Mouse (Mus musculus): ENCODE data around the gene Ccar1. TPM values are rescaled to one million over a fixed set of nuclear protein-coding genes. Genes with fewer than 3 reads are reported as not detected.
"Not testable (repeated sequence)": the region's sequence is repeated elsewhere in the genome, so short reads cannot be mapped to it uniquely, and the experiment has no call there.

Ccar1 gene
- polyA plus RNA-seq, 1 experiment from 2014 or later, result 178 TPM

- peaks cover 19% of the 10 kb centered on the region for H3K36me3 ChIP-seq (ENCODE audit: control insufficient read depth, insufficient read depth, low read length)
- ATAC-seq (ENCODE audit: low FRiP score, low TSS enrichment), result no peak
- 93% methylated on average over 7 of the region's 7 CpGs for WGBS
- H3K4me3 ChIP-seq (ENCODE audit: low read length), result no peak overlapping the region
- no peaks in the 10 kb centered on the region for H3K4me1 ChIP-seq (ENCODE audit: control insufficient read depth, insufficient read depth, low read length)
- no peak overlapping the region for H3K4me2 ChIP-seq (replicated peaks; ENCODE audit: low read depth, low read length)
- no peaks in the 10 kb centered on the region for H3K27me3 ChIP-seq (ENCODE audit: control insufficient read depth, insufficient read depth, low read length)
- H3K9ac ChIP-seq (ENCODE audit: low read depth, low read length), result no peak overlapping the region
- no peaks in the 10 kb centered on the region for H3K9me3 ChIP-seq (ENCODE audit: control insufficient read depth, low read length)
- H3K27ac ChIP-seq (ENCODE audit: low read depth, low read length), result no peak overlapping the region
Measured at GRCm38 (mm10) chr10:62808316-62808715, 16.2 kb upstream of the Ccar1 start.

- no peak for ATAC-seq (ENCODE audit: low FRiP score, low TSS enrichment)
Measured at GRCm38 (mm10) chr10:62804106-62804505, 12.0 kb upstream of the Ccar1 start.

GRCm38 (mm10) chr10:62803296-62803695 is 11.2 kb upstream of the Ccar1 start:
- no peak overlapping the region for H3K9ac ChIP-seq (ENCODE audit: low read depth, low read length)
- no peaks in the 10 kb centered on the region for H3K27me3 ChIP-seq (ENCODE audit: control insufficient read depth, insufficient read depth, low read length)
- no peak for ATAC-seq (ENCODE audit: low FRiP score, low TSS enrichment)
- H3K9me3 ChIP-seq (ENCODE audit: control insufficient read depth, low read length), result no peaks in the 10 kb centered on the region
- no peak overlapping the region for H3K4me3 ChIP-seq (ENCODE audit: low read length)
- H3K27ac ChIP-seq (ENCODE audit: low read depth, low read length), result no peak overlapping the region
- H3K4me1 ChIP-seq (ENCODE audit: control insufficient read depth, insufficient read depth, low read length), result no peaks in the 10 kb centered on the region
- WGBS, result 97% methylated on average over 2 of the region's 2 CpGs
- H3K4me2 ChIP-seq (replicated peaks; ENCODE audit: low read depth, low read length), result no peak overlapping the region
- H3K36me3 ChIP-seq (ENCODE audit: control insufficient read depth, insufficient read depth, low read length), result no peaks in the 10 kb centered on the region

More at GRCm38 (mm10) chr10:62804106-62804505, 12.0 kb upstream of the Ccar1 start:
- Histone ChIP-seq H3K27ac (ENCODE audit: low read depth, low read length) (no peak overlapping the region), H3K4me3 (ENCODE audit: low read length) (no peak overlapping the region), H3K4me1 (ENCODE audit: control insufficient read depth, insufficient read depth, low read length) (no peaks in the 10 kb centered on the region), H3K27me3 (ENCODE audit: control insufficient read depth, insufficient read depth, low read length) (no peaks in the 10 kb centered on the region), H3K9me3 (ENCODE audit: control insufficient read depth, low read length) (no peaks in the 10 kb centered on the region), H3K36me3 (ENCODE audit: control insufficient read depth, insufficient read depth, low read length) (no peaks in the 10 kb centered on the region), H3K9ac (ENCODE audit: low read depth, low read length) (no peak overlapping the region), H3K4me2 (replicated peaks; ENCODE audit: low read depth, low read length) (no peak overlapping the region)
- WGBS, result 92% methylated on average over 2 of the region's 2 CpGs

- WGBS, result 96% methylated on average over 4 of the region's 4 CpGs
Measured at GRCm38 (mm10) chr10:62794221-62794620, 2.1 kb upstream of the Ccar1 start.

GRCm38 (mm10) chr10:62793091-62793453 is 986 bp upstream of the Ccar1 start:
- WGBS, result 43% methylated on average over 2 of the region's 2 CpGs
- peak overlapping the region; percentile 53; the same call in 1 of the 2 replicates for H3K9ac ChIP-seq (ENCODE audit: low read depth, low read length)
- H3K9me3 ChIP-seq (ENCODE audit: control insufficient read depth, low read length), result no peaks in the 10 kb centered on the region
- H3K27ac ChIP-seq (ENCODE audit: low read depth, low read length), result peak overlapping the region; percentile 98
- H3K4me2 ChIP-seq (replicated peaks; ENCODE audit: low read depth, low read length), result peak overlapping the region; percentile 44
- peak overlapping the region; percentile 99 for H3K4me3 ChIP-seq (ENCODE audit: low read length)
- H3K4me1 ChIP-seq (ENCODE audit: control insufficient read depth, insufficient read depth, low read length), result peaks cover 3% of the 10 kb centered on the region; the same call in 1 of the 2 replicates
- ATAC-seq (ENCODE audit: low FRiP score, low TSS enrichment), result 0 out of 2 replicates have a peak, but pooled peaks have one; percentile 6
- peaks cover 21% of the 10 kb centered on the region for H3K36me3 ChIP-seq (ENCODE audit: control insufficient read depth, insufficient read depth, low read length)
- no peaks in the 10 kb centered on the region for H3K27me3 ChIP-seq (ENCODE audit: control insufficient read depth, insufficient read depth, low read length)

More at GRCm38 (mm10) chr10:62794221-62794620, 2.1 kb upstream of the Ccar1 start:
- Histone ChIP-seq H3K27ac (ENCODE audit: low read depth, low read length) (no peak overlapping the region), H3K4me3 (ENCODE audit: low read length) (no peak overlapping the region), H3K27me3 (ENCODE audit: control insufficient read depth, insufficient read depth, low read length) (no peaks in the 10 kb centered on the region), H3K4me1 (ENCODE audit: control insufficient read depth, insufficient read depth, low read length) (peaks cover 3% of the 10 kb centered on the region; the same call in 1 of the 2 replicates), H3K9ac (ENCODE audit: low read depth, low read length) (no peak overlapping the region), H3K36me3 (ENCODE audit: control insufficient read depth, insufficient read depth, low read length) (peaks cover 10% of the 10 kb centered on the region), H3K4me2 (replicated peaks; ENCODE audit: low read depth, low read length) (no peak overlapping the region), H3K9me3 (ENCODE audit: control insufficient read depth, low read length) (no peaks in the 10 kb centered on the region)
- no peak for ATAC-seq (ENCODE audit: low FRiP score, low TSS enrichment)

- 2% methylated on average over 45 of the region's 78 CpGs for WGBS
- H3K4me3 ChIP-seq (ENCODE audit: low read length), result peak overlapping the region; percentile 99
- H3K9ac ChIP-seq (ENCODE audit: low read depth, low read length), result peak overlapping the region; percentile 99
- H3K4me1 ChIP-seq (ENCODE audit: control insufficient read depth, insufficient read depth, low read length), result peaks cover 3% of the 10 kb centered on the region; the same call in 1 of the 2 replicates
- no peaks in the 10 kb centered on the region for H3K9me3 ChIP-seq (ENCODE audit: control insufficient read depth, low read length)
- H3K27me3 ChIP-seq (ENCODE audit: control insufficient read depth, insufficient read depth, low read length), result no peaks in the 10 kb centered on the region
- peak overlapping the region; percentile 57 for H3K4me2 ChIP-seq (replicated peaks; ENCODE audit: low read depth, low read length)
- ATAC-seq (ENCODE audit: low FRiP score, low TSS enrichment), result peak; percentile 82
- H3K36me3 ChIP-seq (ENCODE audit: control insufficient read depth, insufficient read depth, low read length), result peaks cover 37% of the 10 kb centered on the region
- peak overlapping the region; percentile 98 for H3K27ac ChIP-seq (ENCODE audit: low read depth, low read length)
Measured at GRCm38 (mm10) chr10:62791251-62792176, 572 bp downstream of the Ccar1 start.

- peaks cover 94% of the 10 kb centered on the region for H3K36me3 ChIP-seq (ENCODE audit: control insufficient read depth, insufficient read depth, low read length)
- H3K9me3 ChIP-seq (ENCODE audit: control insufficient read depth, low read length); H3K9ac ChIP-seq (ENCODE audit: low read depth, low read length); H3K27ac ChIP-seq (ENCODE audit: low read depth, low read length); H3K4me3 ChIP-seq (ENCODE audit: low read length); H3K27me3 ChIP-seq (ENCODE audit: control insufficient read depth, insufficient read depth, low read length); H3K4me1 ChIP-seq (ENCODE audit: control insufficient read depth, insufficient read depth, low read length); ATAC-seq (ENCODE audit: low FRiP score, low TSS enrichment); H3K4me2 ChIP-seq (replicated peaks; ENCODE audit: low read depth, low read length): not testable (repeated sequence)
- WGBS, result 89% methylated on average over 1 of the region's 1 CpGs
Measured at GRCm38 (mm10) chr10:62781776-62782175, 10.3 kb downstream of the Ccar1 start.

- H3K9ac ChIP-seq (ENCODE audit: low read depth, low read length), result no peak overlapping the region
- no peak overlapping the region for H3K4me2 ChIP-seq (replicated peaks; ENCODE audit: low read depth, low read length)
- no peak overlapping the region for H3K27ac ChIP-seq (ENCODE audit: low read depth, low read length)
- no peaks in the 10 kb centered on the region for H3K4me1 ChIP-seq (ENCODE audit: control insufficient read depth, insufficient read depth, low read length)
- no peaks in the 10 kb centered on the region for H3K9me3 ChIP-seq (ENCODE audit: control insufficient read depth, low read length)
- no peaks in the 10 kb centered on the region for H3K27me3 ChIP-seq (ENCODE audit: control insufficient read depth, insufficient read depth, low read length)
- no peak for ATAC-seq (ENCODE audit: low FRiP score, low TSS enrichment)
- WGBS, result 82% methylated on average over 6 of the region's 6 CpGs
- no peak overlapping the region for H3K4me3 ChIP-seq (ENCODE audit: low read length)
- H3K36me3 ChIP-seq (ENCODE audit: control insufficient read depth, insufficient read depth, low read length), result peaks cover 92% of the 10 kb centered on the region
Measured at GRCm38 (mm10) chr10:62750781-62751180, 41.3 kb downstream of the Ccar1 start.

All from kidney, embryonic 14.5 days (tissue).